Mouse (Mus musculus): ENCODE results near the gene Mpzl1. TPM values are rescaled to one million over a fixed set of nuclear protein-coding genes. Genes with fewer than 3 reads are reported as not detected.

Gene Mpzl1
- polyA plus RNA-seq, 1 experiment, result 45.3 TPM

DNA sequence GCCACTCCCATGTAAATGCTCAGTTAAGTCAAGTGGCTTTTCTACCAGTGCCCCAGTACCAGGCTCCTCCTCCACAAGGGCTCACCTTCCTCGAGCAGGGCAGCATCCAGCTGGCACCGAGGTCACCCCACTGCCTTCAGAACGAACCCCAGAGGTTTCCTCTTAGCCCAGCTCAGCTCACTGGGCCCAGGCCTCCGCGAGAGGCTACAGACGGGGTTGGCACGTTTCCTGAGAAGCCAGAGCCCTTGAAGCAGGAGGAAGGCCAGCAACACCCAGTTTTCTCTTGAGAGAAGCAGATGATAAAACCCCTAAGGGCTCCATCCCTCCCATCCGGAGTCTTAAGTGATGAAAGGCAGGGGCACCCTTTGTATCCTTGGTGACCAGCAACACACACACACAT is 43.6 kb downstream of the Mpzl1 start:
- no peak overlapping the region for H3K4me3 ChIP-seq (ENCODE audit: control insufficient read depth, low read depth, low read length)
- no peak overlapping the region for H3K27ac ChIP-seq (ENCODE audit: control insufficient read depth, insufficient read depth, low read depth, low read length)
- no peaks in the 10 kb centered on the region for H3K4me1 ChIP-seq (ENCODE audit: control insufficient read depth, insufficient read depth, low read length)
- TF ChIP-seq CTCF (IDR thresholded peaks at IDR 0.05; ENCODE audit: control insufficient read depth, insufficient read depth, insufficient replicate concordance, low read depth, low read length) (no peak), POLR2A (IDR thresholded peaks at IDR 0.05; ENCODE audit: control insufficient read depth, low read depth, low read length) (no peak)
- no peaks in the 10 kb centered on the region for H3K36me3 ChIP-seq (ENCODE audit: control insufficient read depth, insufficient read depth, low read length)
- H3K27me3 ChIP-seq (ENCODE audit: control insufficient read depth, insufficient read depth, low read length), result no peaks in the 10 kb centered on the region

DNA sequence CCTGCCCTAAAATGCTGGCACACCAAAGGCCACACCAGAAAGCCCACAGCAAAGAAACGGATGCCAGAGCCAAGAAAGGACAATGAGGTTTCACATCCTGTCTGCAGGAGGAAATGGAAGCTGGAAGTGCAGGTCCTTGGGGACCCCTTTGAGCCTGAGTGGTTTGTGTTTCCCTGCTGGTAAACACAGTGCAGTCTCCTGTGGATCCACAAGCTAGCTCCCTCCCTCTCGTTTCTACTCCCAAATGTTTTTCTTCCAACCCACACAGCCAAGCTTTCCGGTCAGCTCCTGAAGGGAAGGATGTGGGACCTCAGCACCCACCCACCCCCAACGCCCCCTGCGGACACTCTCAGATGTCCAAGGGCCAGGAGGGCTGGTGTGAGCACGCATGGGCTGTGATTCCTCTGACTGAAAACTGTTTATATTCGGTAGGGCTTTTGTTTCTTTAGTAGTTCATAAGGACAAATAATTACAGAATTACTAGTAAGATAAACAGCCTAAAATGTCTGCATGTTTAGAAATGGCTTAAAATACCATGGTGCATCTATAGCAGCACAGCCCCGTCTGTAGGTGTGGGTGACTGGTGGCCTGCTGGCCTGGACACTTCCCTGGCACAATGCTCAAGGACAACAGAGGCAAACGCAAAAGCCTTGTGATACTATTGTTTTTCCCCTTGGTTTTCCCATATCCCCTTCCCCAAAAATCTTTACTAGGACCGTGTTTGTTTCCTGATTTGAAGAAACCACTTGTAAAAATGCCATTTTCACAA is 44.9 kb downstream of the Mpzl1 start:
- no peaks in the 10 kb centered on the region for H3K36me3 ChIP-seq (ENCODE audit: control insufficient read depth, insufficient read depth, low read length)
- no peaks in the 10 kb centered on the region for H3K27me3 ChIP-seq (ENCODE audit: control insufficient read depth, insufficient read depth, low read length)
- no peaks in the 10 kb centered on the region for H3K4me1 ChIP-seq (ENCODE audit: control insufficient read depth, insufficient read depth, low read length)
- TF ChIP-seq POLR2A (IDR thresholded peaks at IDR 0.05; ENCODE audit: control insufficient read depth, low read depth, low read length) (no peak), CTCF (IDR thresholded peaks at IDR 0.05; ENCODE audit: control insufficient read depth, insufficient read depth, insufficient replicate concordance, low read depth, low read length) (no peak)
- no peak overlapping the region for H3K27ac ChIP-seq (ENCODE audit: control insufficient read depth, insufficient read depth, low read depth, low read length)
- H3K4me3 ChIP-seq (ENCODE audit: control insufficient read depth, low read depth, low read length), result no peak overlapping the region

DNA sequence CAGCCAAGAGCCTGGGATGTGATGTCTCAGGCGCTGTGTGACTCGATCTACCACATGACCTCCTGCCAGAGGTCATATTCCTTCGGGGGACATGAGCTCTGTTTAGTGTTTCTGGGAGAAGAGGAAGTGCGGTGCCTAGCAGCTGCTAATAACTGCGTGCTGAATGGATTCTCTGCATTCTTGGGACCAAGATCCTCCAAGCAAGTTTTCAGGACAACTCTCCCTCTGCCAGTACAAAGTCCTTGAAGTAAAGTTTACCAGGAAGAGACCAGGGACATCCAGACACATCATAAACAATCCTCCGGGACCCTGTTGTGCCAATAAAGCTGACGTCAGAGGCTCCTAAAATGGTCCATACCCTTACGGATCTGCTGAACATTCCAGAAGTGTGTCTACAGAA is 46.5 kb downstream of the Mpzl1 start:
- H3K36me3 ChIP-seq (ENCODE audit: control insufficient read depth, insufficient read depth, low read length), result no peaks in the 10 kb centered on the region
- H3K27me3 ChIP-seq (ENCODE audit: control insufficient read depth, insufficient read depth, low read length), result no peaks in the 10 kb centered on the region
- no peak overlapping the region for H3K4me3 ChIP-seq (ENCODE audit: control insufficient read depth, low read depth, low read length)
- H3K4me1 ChIP-seq (ENCODE audit: control insufficient read depth, insufficient read depth, low read length), result no peaks in the 10 kb centered on the region
- TF ChIP-seq POLR2A (IDR thresholded peaks at IDR 0.05; ENCODE audit: control insufficient read depth, low read depth, low read length), result no peak
- TF ChIP-seq CTCF (IDR thresholded peaks at IDR 0.05; ENCODE audit: control insufficient read depth, insufficient read depth, insufficient replicate concordance, low read depth, low read length), result no peak
- no peak overlapping the region for H3K27ac ChIP-seq (ENCODE audit: control insufficient read depth, insufficient read depth, low read depth, low read length)

DNA sequence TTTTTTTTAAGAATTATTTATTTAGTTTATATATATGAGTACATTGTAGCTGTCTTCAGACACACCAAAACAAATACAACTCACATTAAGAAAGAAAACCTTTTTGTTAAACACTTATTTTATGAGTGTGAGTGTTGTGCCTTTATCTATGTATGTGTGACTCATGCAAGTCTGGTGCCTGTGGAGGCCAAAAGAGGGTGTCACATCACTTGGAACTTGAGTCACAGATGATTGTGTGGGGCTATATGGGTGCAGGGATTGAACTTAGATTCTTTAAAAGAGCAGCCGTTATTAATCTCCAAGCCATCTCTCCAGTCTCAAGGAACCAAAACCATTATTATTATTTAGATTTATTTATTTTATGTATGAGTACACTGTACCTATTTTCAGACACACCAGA is 48.0 kb downstream of the Mpzl1 start:
- Histone ChIP-seq H3K36me3 (ENCODE audit: control insufficient read depth, insufficient read depth, low read length) (no peaks in the 10 kb centered on the region), H3K4me3 (ENCODE audit: control insufficient read depth, low read depth, low read length) (no peak overlapping the region), H3K4me1 (ENCODE audit: control insufficient read depth, insufficient read depth, low read length) (no peaks in the 10 kb centered on the region), H3K27ac (ENCODE audit: control insufficient read depth, insufficient read depth, low read depth, low read length) (no peak overlapping the region), H3K27me3 (ENCODE audit: control insufficient read depth, insufficient read depth, low read length) (no peaks in the 10 kb centered on the region)
- no peak for TF ChIP-seq CTCF (IDR thresholded peaks at IDR 0.05; ENCODE audit: control insufficient read depth, insufficient read depth, insufficient replicate concordance, low read depth, low read length)
- TF ChIP-seq POLR2A (IDR thresholded peaks at IDR 0.05; ENCODE audit: control insufficient read depth, low read depth, low read length), result no peak

DNA sequence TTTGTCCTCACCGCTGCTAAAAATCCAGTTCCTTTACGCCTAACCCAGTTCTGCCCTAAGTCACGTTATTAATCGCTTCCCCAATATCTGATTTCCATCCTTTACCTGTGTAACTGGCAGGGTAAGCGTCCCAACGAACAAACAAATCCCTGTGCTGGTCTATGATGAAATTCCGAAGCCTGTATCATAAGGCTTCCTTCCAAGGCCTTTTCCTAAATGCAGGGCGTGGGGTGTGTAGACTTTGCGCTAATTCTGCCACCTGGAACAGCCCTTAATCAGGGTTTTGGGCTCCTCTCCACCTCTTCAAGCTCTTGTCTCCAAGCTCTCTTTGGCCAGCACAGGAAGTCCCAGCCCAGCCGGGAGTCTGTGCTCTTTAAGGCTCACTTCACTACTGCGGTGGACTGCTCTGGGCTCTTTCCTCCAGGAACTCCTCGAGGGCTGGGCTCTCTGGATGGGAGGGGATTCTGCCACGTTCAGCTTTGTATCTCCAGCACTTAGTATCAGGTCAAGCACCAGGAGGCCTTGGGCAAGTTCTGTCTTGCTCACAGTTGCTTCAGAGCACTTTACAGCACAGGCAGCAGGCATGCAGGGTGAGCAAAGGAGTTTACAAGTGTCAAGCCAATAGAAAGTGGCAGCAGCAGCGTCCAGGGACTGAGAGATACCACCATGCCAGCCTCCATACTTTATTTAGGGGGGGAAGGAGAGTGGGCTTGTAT is 48.8 kb downstream of the Mpzl1 start:
- Histone ChIP-seq H3K36me3 (ENCODE audit: control insufficient read depth, insufficient read depth, low read length) (no peaks in the 10 kb centered on the region), H3K27me3 (ENCODE audit: control insufficient read depth, insufficient read depth, low read length) (no peaks in the 10 kb centered on the region), H3K4me1 (ENCODE audit: control insufficient read depth, insufficient read depth, low read length) (no peaks in the 10 kb centered on the region), H3K4me3 (ENCODE audit: control insufficient read depth, low read depth, low read length) (no peak overlapping the region), H3K27ac (ENCODE audit: control insufficient read depth, insufficient read depth, low read depth, low read length) (no peak overlapping the region; the same call in 1 of the 2 replicates)
- TF ChIP-seq CTCF (IDR thresholded peaks at IDR 0.05; ENCODE audit: control insufficient read depth, insufficient read depth, insufficient replicate concordance, low read depth, low read length), result no peak
- no peak for TF ChIP-seq POLR2A (IDR thresholded peaks at IDR 0.05; ENCODE audit: control insufficient read depth, low read depth, low read length)

DNA sequence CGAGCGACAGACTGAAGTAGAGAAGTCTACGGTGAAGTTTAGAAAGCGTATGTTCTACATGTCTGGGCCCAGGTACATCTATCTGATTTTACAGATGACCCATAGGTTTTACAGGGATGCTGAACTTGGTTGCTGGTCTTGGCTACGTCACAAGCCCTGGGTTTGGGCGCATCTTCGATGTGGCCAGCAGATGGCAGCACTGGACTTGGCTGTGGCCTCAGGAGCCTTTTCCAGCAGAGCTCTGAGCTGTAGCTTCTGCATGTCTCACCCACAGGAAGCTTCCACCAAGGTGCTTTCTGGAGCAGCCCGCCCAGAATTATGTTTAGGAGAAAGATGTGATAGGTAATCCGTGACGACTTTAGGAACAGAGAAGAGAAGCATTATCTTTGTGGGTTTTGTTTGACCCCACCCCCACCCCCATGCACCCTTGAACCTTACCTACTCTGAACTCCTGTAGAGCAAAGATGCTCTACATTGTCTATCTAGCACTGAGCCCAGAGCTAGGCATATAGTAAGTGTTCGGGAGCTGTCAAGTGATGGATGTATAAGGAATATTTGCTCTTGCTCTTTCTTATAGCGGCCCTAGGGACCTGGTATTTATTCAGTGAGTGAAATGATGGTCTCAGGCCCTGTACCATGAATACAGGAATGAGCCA is 50.7 kb downstream of the Mpzl1 start:
- no peaks in the 10 kb centered on the region for H3K36me3 ChIP-seq (ENCODE audit: control insufficient read depth, insufficient read depth, low read length)
- H3K27ac ChIP-seq (ENCODE audit: control insufficient read depth, insufficient read depth, low read depth, low read length), result no peak overlapping the region
- H3K27me3 ChIP-seq (ENCODE audit: control insufficient read depth, insufficient read depth, low read length), result no peaks in the 10 kb centered on the region
- no peaks in the 10 kb centered on the region for H3K4me1 ChIP-seq (ENCODE audit: control insufficient read depth, insufficient read depth, low read length)
- TF ChIP-seq POLR2A (IDR thresholded peaks at IDR 0.05; ENCODE audit: control insufficient read depth, low read depth, low read length) (no peak), CTCF (IDR thresholded peaks at IDR 0.05; ENCODE audit: control insufficient read depth, insufficient read depth, insufficient replicate concordance, low read depth, low read length) (peak; percentile 92; the same call in 1 of the 2 replicates)
- no peak overlapping the region for H3K4me3 ChIP-seq (ENCODE audit: control insufficient read depth, low read depth, low read length)

DNA sequence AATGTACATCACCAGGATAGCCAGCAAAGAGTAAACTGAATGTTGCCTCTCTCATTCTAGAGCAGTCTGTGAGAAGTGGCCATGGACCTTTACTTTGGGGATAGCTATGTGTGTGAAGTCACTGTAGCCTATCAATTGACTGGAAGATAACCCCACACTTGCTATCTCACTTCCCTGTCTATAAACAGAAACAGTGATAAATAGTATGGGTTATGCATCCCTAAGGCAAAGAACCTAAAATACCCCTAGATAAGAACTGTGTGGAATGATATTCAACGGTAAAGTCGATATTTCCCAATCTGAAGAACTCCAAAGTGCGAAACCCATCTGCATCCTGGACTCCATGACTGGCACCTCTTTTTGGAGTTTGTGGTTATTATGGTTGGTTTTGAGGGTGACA is 53.1 kb downstream of the Mpzl1 start:
- Histone ChIP-seq H3K36me3 (ENCODE audit: control insufficient read depth, insufficient read depth, low read length) (no peaks in the 10 kb centered on the region), H3K27ac (ENCODE audit: control insufficient read depth, insufficient read depth, low read depth, low read length) (no peak overlapping the region), H3K27me3 (ENCODE audit: control insufficient read depth, insufficient read depth, low read length) (no peaks in the 10 kb centered on the region), H3K4me1 (ENCODE audit: control insufficient read depth, insufficient read depth, low read length) (no peaks in the 10 kb centered on the region), H3K4me3 (ENCODE audit: control insufficient read depth, low read depth, low read length) (no peak overlapping the region)
- TF ChIP-seq CTCF (IDR thresholded peaks at IDR 0.05; ENCODE audit: control insufficient read depth, insufficient read depth, insufficient replicate concordance, low read depth, low read length) (no peak), POLR2A (IDR thresholded peaks at IDR 0.05; ENCODE audit: control insufficient read depth, low read depth, low read length) (no peak)
